Mouse (Mus musculus): ENCODE results near the gene Senp1. TPM values are rescaled to one million over a fixed set of nuclear protein-coding genes. Genes with fewer than 3 reads are reported as not detected.
A peak's percentile ranks its signal among the peaks of the same experiment; 100 is the strongest.

Gene Senp1
- polyA plus RNA-seq, 1 experiment = 14.7 TPM

- H3K4me3 ChIP-seq (replicated peaks; ENCODE audit: insufficient read depth, low read depth, low read length) = peak within 1 kb of the TSS; percentile 40
- 3% methylated on average over 57 of the region's 59 CpGs for WGBS
- peaks cover 6% of the 10 kb centered on the region for H3K4me1 ChIP-seq (ENCODE audit: control insufficient read depth, insufficient read depth, low read length)
- H3K27ac ChIP-seq (ENCODE audit: insufficient read depth, low read length) = no peak within 1 kb of the TSS
- no peak for TF ChIP-seq CTCF (IDR thresholded peaks at IDR 0.05; ENCODE audit: borderline replicate concordance, insufficient read depth, low read depth, low read length)
- TF ChIP-seq POLR2A (IDR thresholded peaks at IDR 0.05; ENCODE audit: borderline replicate concordance, insufficient read depth, low read length) = no peak
- peaks cover 5% of the 10 kb centered on the region; the same call in 1 of the 2 replicates for H3K27me3 ChIP-seq (ENCODE audit: control insufficient read depth, insufficient read depth, low read length)
- DNase-seq = no peak
These were observed 89.5 kb downstream of the Senp1 start, which contains the start of gene Col2a1 for GRCm38 (mm10) chr15:98003822-98004739. Gene Col2a1, minus strand, starts transcription at chr15:98004695.

- peaks cover 6% of the 10 kb centered on the region for H3K4me1 ChIP-seq (ENCODE audit: control insufficient read depth, insufficient read depth, low read length)
- no peak for TF ChIP-seq CTCF (IDR thresholded peaks at IDR 0.05; ENCODE audit: borderline replicate concordance, insufficient read depth, low read depth, low read length)
- TF ChIP-seq POLR2A (IDR thresholded peaks at IDR 0.05; ENCODE audit: borderline replicate concordance, insufficient read depth, low read length) = no peak
- H3K27me3 ChIP-seq (ENCODE audit: control insufficient read depth, insufficient read depth, low read length) = peaks cover 5% of the 10 kb centered on the region; the same call in 1 of the 2 replicates
- H3K27ac ChIP-seq (ENCODE audit: insufficient read depth, low read length) = no peak overlapping the region
- WGBS = 5% methylated on average over 42 of the region's 42 CpGs
- no peak for DNase-seq
- H3K4me3 ChIP-seq (replicated peaks; ENCODE audit: insufficient read depth, low read depth, low read length) = no peak overlapping the region
These were observed 90.3 kb downstream of the Senp1 start for GRCm38 (mm10) chr15:98002991-98003821.

GRCm38 (mm10) chr15:98002113-98002990 lies 91.2 kb downstream of the Senp1 start:
- DNase-seq = peak in 1 of 2 experiments; percentile 18
- 2% methylated on average over 42 of the region's 42 CpGs for WGBS
- Histone ChIP-seq H3K4me3 (replicated peaks; ENCODE audit: insufficient read depth, low read depth, low read length) (peak overlapping the region; percentile 44), H3K27me3 (ENCODE audit: control insufficient read depth, insufficient read depth, low read length) (peaks cover 5% of the 10 kb centered on the region; the same call in 1 of the 2 replicates), H3K4me1 (ENCODE audit: control insufficient read depth, insufficient read depth, low read length) (peaks cover 6% of the 10 kb centered on the region), H3K27ac (ENCODE audit: insufficient read depth, low read length) (no peak overlapping the region)
- TF ChIP-seq CTCF (IDR thresholded peaks at IDR 0.05; ENCODE audit: borderline replicate concordance, insufficient read depth, low read depth, low read length) = no peak
- no peak for TF ChIP-seq POLR2A (IDR thresholded peaks at IDR 0.05; ENCODE audit: borderline replicate concordance, insufficient read depth, low read length)

- TF ChIP-seq POLR2A (IDR thresholded peaks at IDR 0.05; ENCODE audit: borderline replicate concordance, insufficient read depth, low read length) (no peak), CTCF (IDR thresholded peaks at IDR 0.05; ENCODE audit: borderline replicate concordance, insufficient read depth, low read depth, low read length) (no peak)
- Histone ChIP-seq H3K27me3 (ENCODE audit: control insufficient read depth, insufficient read depth, low read length) (peaks cover 5% of the 10 kb centered on the region; the same call in 1 of the 2 replicates), H3K4me1 (ENCODE audit: control insufficient read depth, insufficient read depth, low read length) (peaks cover 10% of the 10 kb centered on the region), H3K27ac (ENCODE audit: insufficient read depth, low read length) (no peak overlapping the region), H3K4me3 (replicated peaks; ENCODE audit: insufficient read depth, low read depth, low read length) (peak overlapping the region; percentile 44)
- 18% methylated on average over 37 of the region's 37 CpGs for WGBS
- no peak for DNase-seq
These were observed 92.0 kb downstream of the Senp1 start for GRCm38 (mm10) chr15:98001321-98002112.

- peaks cover 5% of the 10 kb centered on the region; the same call in 1 of the 2 replicates for H3K27me3 ChIP-seq (ENCODE audit: control insufficient read depth, insufficient read depth, low read length)
These were observed 93.6 kb downstream of the Senp1 start for GRCm38 (mm10) chr15:97999991-98000390.

GRCm38 (mm10) chr15:97999546-97999945 lies 94.0 kb downstream of the Senp1 start:
- WGBS = 64% methylated on average over 13 of the region's 13 CpGs
- no peak for TF ChIP-seq CTCF (IDR thresholded peaks at IDR 0.05; ENCODE audit: borderline replicate concordance, insufficient read depth, low read depth, low read length)

More at GRCm38 (mm10) chr15:97999991-98000390, 93.6 kb downstream of the Senp1 start:
- DNase-seq = no peak
- H3K4me3 ChIP-seq (replicated peaks; ENCODE audit: insufficient read depth, low read depth, low read length) = no peak overlapping the region
- H3K4me1 ChIP-seq (ENCODE audit: control insufficient read depth, insufficient read depth, low read length) = peaks cover 10% of the 10 kb centered on the region
- TF ChIP-seq CTCF (IDR thresholded peaks at IDR 0.05; ENCODE audit: borderline replicate concordance, insufficient read depth, low read depth, low read length) = no peak
- TF ChIP-seq POLR2A (IDR thresholded peaks at IDR 0.05; ENCODE audit: borderline replicate concordance, insufficient read depth, low read length) = no peak
- H3K27ac ChIP-seq (ENCODE audit: insufficient read depth, low read length) = no peak overlapping the region
- 48% methylated on average over 7 of the region's 7 CpGs for WGBS

More at GRCm38 (mm10) chr15:97999546-97999945, 94.0 kb downstream of the Senp1 start:
- Histone ChIP-seq H3K27ac (ENCODE audit: insufficient read depth, low read length) (no peak overlapping the region), H3K4me3 (replicated peaks; ENCODE audit: insufficient read depth, low read depth, low read length) (no peak overlapping the region), H3K27me3 (ENCODE audit: control insufficient read depth, insufficient read depth, low read length) (peaks cover 5% of the 10 kb centered on the region; the same call in 1 of the 2 replicates), H3K4me1 (ENCODE audit: control insufficient read depth, insufficient read depth, low read length) (peaks cover 10% of the 10 kb centered on the region)
- DNase-seq = no peak
